Mouse (Mus musculus) spleen, postnatal 0 days (tissue): ENCODE measurements around the gene Plxdc1. TPM values are rescaled to one million over a fixed set of nuclear protein-coding genes. Genes with fewer than 3 reads are reported as not detected.

Experiments used
- polyA plus RNA-seq: library from polyadenylated mRNA; unstranded; fragments of >200 nt; fragmentation: Nextera tagmentation; extraction: Ambion mirVana; gene quantifications from 2 replicates; pipeline ENCODE4 v1.2.1, GENCODE M21; 2015

Plxdc1 gene
- 4.1 and 4.9 TPM in 2 replicates for polyA plus RNA-seq

DNA sequence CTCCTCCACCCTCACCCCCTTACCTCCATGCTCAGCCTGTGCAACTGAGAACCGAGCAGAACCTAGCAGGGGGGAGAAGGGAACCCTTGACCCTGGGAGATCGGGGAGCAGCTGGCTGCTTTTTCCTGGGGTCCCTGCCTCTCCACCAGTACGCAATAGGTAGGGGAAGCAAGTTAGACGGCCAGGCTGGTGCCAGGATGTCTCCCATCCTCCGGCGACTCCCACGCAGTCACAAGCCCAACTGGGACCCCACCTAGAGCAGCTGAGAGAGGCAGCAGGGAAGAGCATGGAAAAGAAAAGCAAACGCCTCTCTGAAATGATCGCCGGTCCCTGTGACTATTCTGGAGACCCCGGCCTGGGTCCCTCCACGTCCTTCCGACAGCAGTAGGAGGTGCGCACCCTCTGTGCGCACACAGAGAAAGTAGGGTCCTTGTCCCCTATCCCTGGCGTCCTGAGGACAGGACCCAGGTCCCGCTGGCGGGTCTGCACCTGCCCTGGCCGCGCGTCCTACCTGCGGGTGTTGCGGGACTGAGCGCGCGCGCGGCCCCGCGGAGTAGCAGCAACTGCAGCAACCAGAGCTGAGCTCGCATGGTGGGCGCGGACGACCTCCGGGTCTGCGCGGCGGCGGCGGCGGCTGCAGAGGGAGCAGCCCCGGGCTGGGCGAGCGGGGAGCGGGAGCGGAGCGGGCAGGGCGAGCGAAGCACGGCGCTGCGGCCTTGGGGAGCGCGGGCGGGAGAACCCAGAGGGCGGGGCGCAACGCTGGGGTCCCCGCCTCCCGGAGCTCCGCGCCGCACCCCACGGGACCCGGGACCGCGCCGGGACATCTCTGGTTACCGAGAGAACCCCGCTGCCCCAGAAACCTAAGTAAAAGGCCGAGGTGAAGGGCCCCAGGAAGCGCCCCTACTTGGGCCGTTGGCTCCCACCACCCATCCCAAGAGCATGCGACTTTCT, at the start of gene Plxdc1:
Gene Plxdc1, minus strand, starts transcription at position 718 of the 951 bp plus-strand sequence.

DNA sequence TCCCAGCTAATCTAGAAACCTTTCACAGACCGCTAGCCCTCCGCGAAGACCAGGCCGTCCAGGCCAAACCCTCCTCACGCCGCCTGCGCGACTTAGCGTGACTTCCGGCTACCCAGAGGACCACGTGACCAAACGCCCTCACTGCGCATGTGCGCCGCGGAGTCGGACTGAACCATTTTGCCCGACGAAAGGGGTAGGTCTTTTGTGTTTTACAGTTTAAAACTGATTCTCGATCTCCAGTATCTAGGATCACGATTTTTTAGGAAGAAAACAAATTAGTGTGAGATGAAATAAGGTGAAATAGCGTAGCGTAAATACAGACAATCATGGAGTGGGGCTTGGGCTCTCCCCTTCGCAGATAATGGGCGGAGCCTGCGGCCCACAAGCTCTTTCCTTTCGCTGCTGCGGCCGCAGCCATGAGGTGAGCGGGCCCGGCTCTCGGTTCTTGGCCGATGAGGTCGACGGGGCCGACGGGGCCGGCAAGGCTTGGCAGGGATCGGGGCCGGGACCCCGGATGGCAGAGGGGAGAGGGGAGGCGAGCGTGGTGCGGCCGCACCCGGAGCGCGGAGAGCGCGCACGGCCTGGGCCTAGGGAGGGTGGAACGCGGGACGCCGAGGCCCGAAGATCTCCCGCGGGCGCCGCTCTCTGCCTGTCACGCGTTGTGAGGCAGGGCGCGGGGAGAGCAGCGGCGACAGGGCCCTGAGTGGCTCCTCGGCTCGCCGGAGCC, 40.5 kb upstream of the Plxdc1 start, which contains the start of gene Rpl19:
Gene Rpl19, plus strand, starts transcription at position 141 of the 727 bp plus-strand sequence.

DNA sequence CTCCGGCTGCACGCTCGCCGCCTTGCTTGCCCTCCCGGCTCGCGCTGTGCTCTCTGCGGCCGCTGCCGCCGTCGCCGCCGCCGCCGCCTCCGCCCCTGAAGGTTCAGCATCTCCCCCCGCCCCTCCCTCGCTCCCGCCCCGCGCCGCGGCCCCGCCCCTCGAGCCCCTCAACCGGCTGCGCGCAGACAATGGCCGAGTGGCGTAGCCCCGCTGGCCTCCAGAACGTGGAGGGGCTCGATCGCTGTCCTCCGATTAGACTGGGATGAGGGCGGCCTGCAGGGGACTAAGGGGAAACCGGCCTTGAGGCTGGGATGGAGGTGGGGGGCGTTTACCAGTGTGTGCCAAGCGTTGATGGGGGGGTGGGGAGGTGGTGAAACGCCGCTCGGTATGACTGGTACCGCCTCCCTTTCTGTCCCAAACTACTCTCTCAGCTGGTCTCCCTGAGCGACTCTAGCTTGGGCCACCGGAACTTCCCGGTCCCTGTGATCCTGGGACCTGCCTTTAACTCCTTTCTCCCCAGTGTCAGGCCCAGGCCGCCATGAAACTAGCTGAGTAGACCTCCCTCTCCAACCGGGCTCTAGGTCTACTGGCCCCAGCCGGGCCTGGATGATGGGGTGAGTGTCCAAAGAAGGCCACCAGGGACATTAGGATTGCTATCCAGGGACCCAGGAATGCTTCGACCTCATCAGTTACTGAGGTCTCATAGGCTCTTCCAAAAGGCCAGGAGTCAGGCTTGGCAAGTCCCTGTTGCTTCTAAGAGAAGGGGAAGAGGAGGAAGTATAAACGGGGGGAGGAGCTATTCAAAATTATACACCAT, 36.5 kb upstream of the Plxdc1 start, which contains the start of gene Cacnb1:
Gene Cacnb1, minus strand, starts transcription at position 480 of the 817 bp plus-strand sequence.

DNA sequence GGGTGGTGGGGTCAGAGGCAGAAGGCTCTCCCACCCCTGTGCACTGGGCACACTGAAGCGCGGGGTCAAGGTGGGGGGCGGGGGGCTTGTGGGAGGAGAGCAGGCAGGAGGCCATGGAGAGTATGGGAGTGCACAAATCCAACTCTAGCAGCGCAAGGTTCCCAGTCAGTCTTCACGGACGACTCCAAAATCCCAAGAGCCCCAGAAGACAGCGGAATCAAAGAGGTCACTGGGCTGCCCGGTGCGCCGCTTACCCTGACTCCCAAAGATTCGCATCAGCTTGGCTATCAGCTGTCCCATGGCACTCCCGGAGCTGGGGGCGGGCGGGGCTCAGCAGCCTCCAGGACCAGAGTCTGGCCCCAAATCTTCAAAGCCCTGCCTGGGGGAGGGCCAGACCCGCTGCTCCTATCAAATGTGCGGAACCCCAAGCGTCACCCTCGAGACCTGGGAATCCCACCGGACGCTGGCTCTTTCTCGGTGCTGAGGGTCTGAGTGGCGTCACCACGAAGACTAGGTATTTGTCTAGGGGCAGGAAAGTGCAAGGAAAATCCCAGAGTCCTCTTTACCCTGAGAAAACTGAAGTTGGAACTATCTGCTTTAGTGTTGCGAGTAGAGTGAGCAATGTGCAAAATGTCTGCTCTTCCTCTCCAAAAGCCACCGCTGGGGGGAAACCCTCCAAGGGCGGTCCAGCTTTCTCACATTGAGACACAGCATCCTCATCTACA, 9.5 kb upstream of the Plxdc1 start, which contains the start of gene Arl5c:
Gene Arl5c, minus strand, starts transcription at position 618 of the 725 bp plus-strand sequence.

GRCm38 (mm10) chr11:97883918-97884600, 102.2 kb downstream of the Plxdc1 start, which contains the start of gene Fbxo47:
Gene Fbxo47, minus strand, starts transcription at chr11:97884154.

Other genes with a start within 250 kb of the Plxdc1 start
- gene Pip4k2b, start 241.7 kb downstream of the Plxdc1 start, polyA plus RNA-seq: 1.4 and 1.9 TPM in 2 replicates
- 10.5 and 11.9 TPM in 2 replicates for gene Cwc25, start 219.9 kb downstream of the Plxdc1 start, polyA plus RNA-seq
- 0.35 TPM in 1 of 2 replicates, not detected in the other for gene 1700001P01Rik, start 210.5 kb downstream of the Plxdc1 start, polyA plus RNA-seq
- gene Rpl23, start 204.0 kb downstream of the Plxdc1 start, polyA plus RNA-seq: 699 and 705 TPM in 2 replicates
- 34.4 and 47.2 TPM in 2 replicates for gene Lasp1, start 187.4 kb downstream of the Plxdc1 start, polyA plus RNA-seq
- 0.64 and 0.91 TPM in 2 replicates for gene B230217C12Rik, start 145.7 kb downstream of the Plxdc1 start, polyA plus RNA-seq
- 0.22 and 0.28 TPM in 2 replicates for gene Fbxo47, start 102.3 kb downstream of the Plxdc1 start, polyA plus RNA-seq
- 15.5 and 16.6 TPM in 2 replicates for gene Arl5c, start 9.7 kb upstream of the Plxdc1 start, polyA plus RNA-seq
- 0.91 and 1.9 TPM in 2 replicates for gene Cacnb1, start 36.6 kb upstream of the Plxdc1 start, polyA plus RNA-seq
- gene Rpl19, start 40.3 kb upstream of the Plxdc1 start, polyA plus RNA-seq: 919 and 932 TPM in 2 replicates
- gene Stac2, start 67.0 kb upstream of the Plxdc1 start, polyA plus RNA-seq: 0.23 and 0.38 TPM in 2 replicates
- gene Fbxl20, start 164.0 kb upstream of the Plxdc1 start, polyA plus RNA-seq: 8.3 and 9.7 TPM in 2 replicates
- 29.2 and 31.0 TPM in 2 replicates for gene Med1, start 206.8 kb upstream of the Plxdc1 start, polyA plus RNA-seq
- 7.5 and 9.6 TPM in 2 replicates for gene Cdk12, start 216.6 kb upstream of the Plxdc1 start, polyA plus RNA-seq